15 mouse cellular contexts compared by ENCODE assay signal in genomic region chr16:10700160-10700559, GRCm38 (mm10).
DNase-seq lines count a peak whose midpoint lies in the region; ATAC-seq lines count a peak whose summit lies in the region.
"Had no signal": no experiment of that assay in that cellular context is flagged by ENCODE, and none has a peak within 500 bp of the region (broad histone marks: within the 10 kb centered on the region; RNA-seq: fewer than 3 reads in every experiment).

No protein-coding gene starts in this region.

- no peak overlapping the region for H3K4me3 ChIP-seq in embryonic facial prominence, embryonic 14.5 days (ENCODE audit: low read depth, low read length)
- no peak overlapping the region for H3K4me3 ChIP-seq in embryonic facial prominence, embryonic 10.5 days
- H3K4me3 ChIP-seq: heart, embryonic 13.5 days; hindbrain, embryonic 12.5 days; liver, embryonic 13.5 days; neural tube, embryonic 15.5 days had no signal

- DNase-seq in embryonic facial prominence, embryonic 14.5 days (ENCODE audit: low spot score), result no peak
- DNase-seq in embryonic facial prominence, embryonic 10.5 days (ENCODE audit: low spot score), result no peak
- peak; percentile 60 for DNase-seq in ES-CJ7 (ENCODE audit: low read depth, low spot score)
- peak; percentile 56 for DNase-seq in brain, adult 2 months (ENCODE audit: low read depth, low spot score)
- DNase-seq in thymus, postnatal 0 days (ENCODE audit: low spot score), result peak; percentile 89
- no peak for DNase-seq in embryo, embryonic 11 days
- no peak for DNase-seq in liver
- DNase-seq: forebrain, postnatal 0 days; gastrocnemius, postnatal 36 days; kidney, postnatal 14 days; liver, embryonic 13.5 days had no signal

- ATAC-seq in embryonic facial prominence, embryonic 14.5 days (ENCODE audit: low read depth), result peak; percentile 50; the same call in 1 of the 2 replicates
- ATAC-seq: forebrain, postnatal 0 days; intestine, embryonic 16.5 days had no signal

- H3K4me2 ChIP-seq in embryonic facial prominence, embryonic 14.5 days (ENCODE audit: low read depth, low read length), result no peak overlapping the region
- H3K4me2 ChIP-seq: heart, embryonic 13.5 days; hindbrain, embryonic 12.5 days; liver, embryonic 13.5 days; neural tube, embryonic 15.5 days had no signal

- H3K9ac ChIP-seq in embryonic facial prominence, embryonic 14.5 days (ENCODE audit: low read depth, low read length), result no peak overlapping the region
- H3K9ac ChIP-seq: forebrain, postnatal 0 days; heart, embryonic 13.5 days; hindbrain, embryonic 12.5 days; liver, embryonic 13.5 days; neural tube, embryonic 15.5 days had no signal

- 53% methylated on average over 2 of the region's 2 CpGs for WGBS in embryonic facial prominence, embryonic 14.5 days
- WGBS in embryonic facial prominence, embryonic 10.5 days, result 30% methylated on average over 2 of the region's 2 CpGs

- no peaks in the 10 kb centered on the region for H3K27me3 ChIP-seq in embryonic facial prominence, embryonic 14.5 days (replicated peaks; ENCODE audit: control insufficient read depth, insufficient read depth, low read length)
- H3K27me3 ChIP-seq in embryonic facial prominence, embryonic 10.5 days (replicated peaks; ENCODE audit: low read depth, poor library complexity, severe bottlenecking), result no peaks in the 10 kb centered on the region
- H3K27me3 ChIP-seq: heart, embryonic 13.5 days; hindbrain, embryonic 12.5 days; liver, embryonic 13.5 days; neural tube, embryonic 15.5 days had no signal

- no peak overlapping the region for H3K27ac ChIP-seq in embryonic facial prominence, embryonic 14.5 days (replicated peaks; ENCODE audit: low read depth, low read length)
- no peak overlapping the region for H3K27ac ChIP-seq in embryonic facial prominence, embryonic 10.5 days (replicated peaks)
- H3K27ac ChIP-seq: heart, embryonic 13.5 days; hindbrain, embryonic 12.5 days; liver, embryonic 13.5 days; neural tube, embryonic 15.5 days had no signal

- H3K9me3 ChIP-seq in embryonic facial prominence, embryonic 14.5 days (ENCODE audit: control insufficient read depth, low read length), result no peaks in the 10 kb centered on the region
- no peaks in the 10 kb centered on the region for H3K9me3 ChIP-seq in embryonic facial prominence, embryonic 10.5 days
- H3K9me3 ChIP-seq: heart, embryonic 13.5 days; hindbrain, embryonic 12.5 days; liver, embryonic 13.5 days; neural tube, embryonic 15.5 days had no signal

- no peaks in the 10 kb centered on the region for H3K36me3 ChIP-seq in embryonic facial prominence, embryonic 14.5 days (ENCODE audit: control insufficient read depth, insufficient read depth, low read length)
- no peaks in the 10 kb centered on the region for H3K36me3 ChIP-seq in embryonic facial prominence, embryonic 10.5 days (replicated peaks)
- H3K36me3 ChIP-seq: heart, embryonic 13.5 days; hindbrain, embryonic 12.5 days; liver, embryonic 13.5 days had no signal

- H3K4me1 ChIP-seq in embryonic facial prominence, embryonic 14.5 days (ENCODE audit: control insufficient read depth, insufficient read depth, low read length), result no peaks in the 10 kb centered on the region
- peaks cover 37% of the 10 kb centered on the region for H3K4me1 ChIP-seq in embryonic facial prominence, embryonic 10.5 days
- H3K4me1 ChIP-seq: neural tube, embryonic 15.5 days had no signal

Comparison
In these comparisons a context has a peak if more than half of its experiments do, and no peak if none do; other contexts are left out.
1. DNase-seq: peak in ES-CJ7 (single experiment), brain, adult 2 months (single experiment) and thymus, postnatal 0 days (single experiment); none in embryonic facial prominence, embryonic 14.5 days (single experiment), embryonic facial prominence, embryonic 10.5 days (single experiment), embryo, embryonic 11 days (single experiment) and liver (single experiment).